Mouse (Mus musculus) lung, adult 2 months (tissue): ENCODE data around the gene Rapgef3.

Experiments
- CTCF ChIP-seq: fragments of 200-500 bp; IDR thresholded peaks from 2 replicates; pipeline ENCODE4 v1.5.1; 2011; ENCODE audit warnings: mild to moderate bottlenecking, low read length, control low read depth; ENCODE audit not compliant: insufficient read depth
- POLR2A ChIP-seq: fragments of 200-500 bp; IDR thresholded peaks from 2 replicates; pipeline ENCODE4 v1.6.1; 2011; ENCODE audit warnings: low read depth, mild to moderate bottlenecking, control low read depth, low read length, borderline replicate concordance; ENCODE audit errors: extremely low read depth

DNA sequence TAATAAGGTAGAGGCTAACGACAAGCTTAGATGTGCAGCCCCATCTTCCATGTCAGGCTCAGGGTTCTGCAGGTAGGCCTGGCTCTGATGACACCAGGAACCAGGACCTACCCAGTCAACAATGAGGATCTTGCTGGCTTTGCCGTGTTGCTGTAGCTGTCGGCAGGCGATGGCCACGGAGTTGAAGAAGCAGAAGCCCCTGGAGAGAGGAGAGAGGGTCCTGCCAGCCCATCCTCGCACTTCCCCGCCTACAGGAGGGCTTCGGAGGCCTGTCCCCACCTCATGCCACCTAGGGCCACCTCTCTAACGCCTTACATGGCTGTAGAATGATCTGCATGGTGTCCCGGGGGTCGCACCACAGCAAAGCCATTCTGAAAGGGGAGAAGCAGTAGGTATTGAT, 31.7 kb upstream of the Rapgef3 start:
- TF ChIP-seq CTCF (no peak), POLR2A (no peak)
